Mouse (Mus musculus): ENCODE measurements at regions not wholly inside any gene's neighbourhood (a gene's known extent, or its start where the extent isn't known, plus 50 kb on each side); places are given as distances from the start of the nearest gene placed in this dataset.

DNA sequence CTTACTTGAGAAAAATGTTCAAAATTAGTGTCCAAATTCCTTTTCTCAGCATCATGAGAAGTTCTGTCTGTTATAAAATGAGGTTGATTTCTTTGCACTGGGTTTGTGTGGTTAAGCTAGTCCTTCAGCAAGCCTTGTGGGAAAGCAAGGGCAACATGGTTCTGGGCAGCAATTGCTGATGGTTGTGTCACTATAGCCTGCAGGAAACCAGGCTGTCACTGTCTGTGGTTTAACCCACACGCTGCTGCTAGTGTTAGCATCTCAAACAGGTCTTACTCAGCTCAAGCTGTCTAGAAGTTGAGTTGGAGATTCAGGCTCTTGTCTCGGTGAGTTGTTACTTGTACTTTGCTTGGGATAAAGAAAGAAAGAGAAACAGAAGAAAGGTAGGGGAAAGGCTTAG is 52.6 kb downstream of the Sst start:
- TF ChIP-seq CTCF (conservative IDR thresholded peaks at IDR 0.05; ENCODE audit: insufficient read depth, insufficient read length, low read depth, low read length) = no peak
- no peak for TF ChIP-seq POLR2A (IDR thresholded peaks at IDR 0.05; ENCODE audit: low read depth, low read length)
